Mouse (Mus musculus) liver, adult 2 months (tissue): ENCODE data around the gene Gcnt2.

Source experiments
- CTCF ChIP-seq: fragments of 200-500 bp; IDR thresholded peaks from 2 replicates; pipeline ENCODE4 v1.5.1; 2011; ENCODE audit warnings: low read depth, low read length, control low read depth
- POLR2A ChIP-seq: fragments of 200-500 bp; IDR thresholded peaks from 2 replicates; pipeline ENCODE4 v1.6.1; 2011; ENCODE audit warnings: low read length, control low read depth; ENCODE audit not compliant: insufficient read depth; ENCODE audit errors: extremely low read depth

DNA sequence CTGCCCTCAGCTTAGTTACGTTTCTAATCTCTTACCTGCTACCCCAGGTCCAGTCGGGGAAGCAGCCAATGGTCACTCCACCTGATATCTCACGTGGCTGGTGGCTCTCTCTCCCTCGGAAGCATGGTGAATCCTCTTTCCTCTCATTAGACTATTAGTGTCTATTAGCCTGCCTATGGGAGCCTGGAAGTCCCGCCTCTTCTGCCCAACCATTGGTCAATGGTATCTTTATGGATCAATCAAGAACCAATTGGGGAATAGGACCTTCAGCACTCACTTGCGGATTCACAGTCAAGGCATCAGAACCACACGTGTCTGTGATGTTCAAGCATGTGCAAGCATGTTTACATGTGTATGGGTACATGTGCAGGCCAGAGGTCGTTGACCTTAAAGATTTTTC lies 21.0 kb downstream of the Gcnt2 start:
- no peak for TF ChIP-seq CTCF
- TF ChIP-seq POLR2A = no peak
